Mouse (Mus musculus): ENCODE measurements around the gene Tfec.

GRCm38 (mm10) chr6:16794036-16794435, 104.2 kb downstream of the Tfec start:
- TF ChIP-seq CTCF (IDR thresholded peaks at IDR 0.05; ENCODE audit: low read depth, low read length) = no peak
- TF ChIP-seq POLR2A (IDR thresholded peaks at IDR 0.05; ENCODE audit: borderline replicate concordance, low read depth, low read length) = no peak
